Mouse (Mus musculus) CD4-positive helper T cell, adult 2 months (primary cell): ENCODE results near the gene Guca1a.
"Not testable (repeated sequence)": the region's sequence is repeated elsewhere in the genome, so short reads cannot be mapped to it uniquely, and the experiment has no call there.

Source experiments
- DNase-seq: peaks from one replicate; pipeline ENCODE4 v3.0.0-alpha.2; 2012; ENCODE audit warnings: low read depth, missing footprints, low spot score

The Guca1a gene

GRCm38 (mm10) chr17:47409897-47410861, 9.8 kb upstream of the Guca1a start:
- DNase-seq = not testable (repeated sequence)

- peak; percentile 50 for DNase-seq
Measured at GRCm38 (mm10) chr17:47408558-47408898, 8.1 kb upstream of the Guca1a start.

- no peak for DNase-seq
Measured at GRCm38 (mm10) chr17:47407717-47408557, 7.6 kb upstream of the Guca1a start.

- no peak for DNase-seq
Measured at GRCm38 (mm10) chr17:47399091-47399490, 1.3 kb downstream of the Guca1a start.

GRCm38 (mm10) chr17:47395376-47395913, 4.9 kb downstream of the Guca1a start:
- DNase-seq = peak; percentile 65

GRCm38 (mm10) chr17:47394223-47394869, 6.0 kb downstream of the Guca1a start:
- peak; percentile 35 for DNase-seq

- peak; percentile 55 for DNase-seq
Measured at GRCm38 (mm10) chr17:47386649-47387048, 13.7 kb downstream of the Guca1a start.

- DNase-seq = no peak
Measured at GRCm38 (mm10) chr17:47385145-47385544, 15.2 kb downstream of the Guca1a start, which contains the start of gene Guca1b. Gene Guca1b, plus strand, starts transcription at chr17:47385393.

GRCm38 (mm10) chr17:47384064-47384463, 16.3 kb downstream of the Guca1a start:
- DNase-seq = no peak

GRCm38 (mm10) chr17:47383266-47383665, 17.1 kb downstream of the Guca1a start:
- DNase-seq = no peak

- no peak for DNase-seq
Measured at GRCm38 (mm10) chr17:47381917-47382316, 18.5 kb downstream of the Guca1a start.

GRCm38 (mm10) chr17:47378133-47378532, 22.3 kb downstream of the Guca1a start:
- no peak for DNase-seq

GRCm38 (mm10) chr17:47376779-47377280, 23.6 kb downstream of the Guca1a start:
- no peak for DNase-seq

GRCm38 (mm10) chr17:47373991-47374390, 26.4 kb downstream of the Guca1a start:
- no peak for DNase-seq

- DNase-seq = peak; percentile 78
Measured at GRCm38 (mm10) chr17:47371451-47371850, 28.9 kb downstream of the Guca1a start.

GRCm38 (mm10) chr17:47369087-47369443, 31.3 kb downstream of the Guca1a start:
- DNase-seq = no peak

- peak; percentile 91 for DNase-seq
Measured at GRCm38 (mm10) chr17:47368401-47369086, 31.8 kb downstream of the Guca1a start, which contains the start of gene Mrps10. Gene Mrps10, plus strand, starts transcription at chr17:47368887.

- DNase-seq = no peak
Measured at GRCm38 (mm10) chr17:47361343-47361742, 39.0 kb downstream of the Guca1a start.

- peak; percentile 50 for DNase-seq
Measured at GRCm38 (mm10) chr17:47359964-47360363, 40.4 kb downstream of the Guca1a start.

GRCm38 (mm10) chr17:47349721-47350319, 50.6 kb downstream of the Guca1a start:
- no peak for DNase-seq
